Mouse (Mus musculus) right cerebral cortex, postnatal 36 days (tissue): Measurements from ENCODE around the gene Krtap14.

ENCODE experiments used
- DNase-seq, 2 experiments: peaks; one replicate each; pipeline ENCODE4 v3.0.0; 2022; ENCODE audit warnings: low spot score in 2 of 2, mixed read lengths in 1 of 2

The Krtap14 gene

DNA sequence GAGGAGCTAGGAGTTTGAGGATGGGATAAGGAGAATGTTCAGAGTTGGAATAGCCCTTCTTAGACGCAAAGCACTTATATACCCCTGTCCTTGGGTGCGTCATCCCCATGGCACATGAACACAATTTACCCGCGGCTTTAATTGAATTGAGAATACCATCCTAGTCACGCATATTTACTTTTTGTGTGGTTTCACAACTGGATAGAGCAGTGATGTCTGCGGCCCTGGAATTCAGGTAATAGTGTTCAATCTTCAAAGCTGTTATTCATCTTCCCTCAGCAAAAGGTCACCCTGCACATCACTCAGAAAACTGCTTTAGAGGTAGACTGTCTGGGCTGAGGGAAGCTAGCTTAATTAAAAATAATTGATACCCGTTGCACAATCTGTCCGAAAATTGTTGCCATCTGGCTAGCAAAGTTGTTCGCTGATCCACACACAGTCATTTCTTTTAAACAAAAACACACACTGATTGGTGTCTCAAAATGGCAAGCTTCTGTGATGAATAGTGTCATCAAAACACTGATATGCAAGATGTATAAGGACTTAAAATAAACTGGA, at the start of gene Krtap14:
TSS of gene Krtap14 (minus strand) at position 51 of the 558 bp plus-strand sequence.
- no peak for DNase-seq

DNA sequence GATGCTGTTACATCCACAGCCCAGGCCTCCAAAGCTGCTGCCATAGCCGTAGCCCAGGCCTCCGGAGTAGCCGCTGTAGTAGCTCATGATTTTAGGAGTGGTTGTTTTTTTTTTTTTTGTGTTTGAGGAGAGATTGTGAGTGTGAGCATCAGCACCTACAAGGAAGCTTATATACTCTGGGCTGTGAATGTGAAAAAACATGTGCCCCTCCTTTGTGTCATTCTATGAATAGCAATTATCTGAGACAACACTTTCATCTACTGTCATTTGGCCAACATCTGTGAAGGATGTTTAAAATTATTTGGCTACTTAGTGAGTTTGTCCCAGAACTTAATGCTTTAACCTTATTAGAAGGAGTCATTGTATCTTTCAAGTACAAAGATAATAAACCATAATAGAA, 48.2 kb upstream of the Krtap14 start, which contains the start of gene Krtap19-2:
TSS of gene Krtap19-2 (minus strand) at position 101 of the 400 bp plus-strand sequence.
- no peak for DNase-seq

DNA sequence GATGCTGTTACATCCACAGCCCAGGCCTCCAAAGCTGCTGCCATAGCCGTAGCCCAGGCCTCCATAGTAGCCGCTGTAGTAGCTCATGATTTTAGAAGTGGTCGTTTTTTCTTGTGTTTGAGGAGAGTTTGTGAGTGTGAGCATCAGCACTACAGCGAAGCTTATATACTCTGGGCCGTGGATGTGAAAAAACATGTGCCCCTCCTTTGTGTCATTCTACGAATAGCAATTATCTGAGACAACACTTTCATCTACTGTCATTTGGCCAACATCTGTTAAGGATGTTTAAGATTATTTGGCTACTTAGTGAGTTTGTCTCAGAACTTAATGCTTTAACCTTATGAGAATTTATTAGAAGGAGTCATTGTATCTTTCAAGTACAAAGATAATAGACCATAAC, 43.4 kb upstream of the Krtap14 start, which contains the start of gene Krtap19-1:
TSS of gene Krtap19-1 (minus strand) at position 101 of the 400 bp plus-strand sequence.
- DNase-seq, result no peak

DNA sequence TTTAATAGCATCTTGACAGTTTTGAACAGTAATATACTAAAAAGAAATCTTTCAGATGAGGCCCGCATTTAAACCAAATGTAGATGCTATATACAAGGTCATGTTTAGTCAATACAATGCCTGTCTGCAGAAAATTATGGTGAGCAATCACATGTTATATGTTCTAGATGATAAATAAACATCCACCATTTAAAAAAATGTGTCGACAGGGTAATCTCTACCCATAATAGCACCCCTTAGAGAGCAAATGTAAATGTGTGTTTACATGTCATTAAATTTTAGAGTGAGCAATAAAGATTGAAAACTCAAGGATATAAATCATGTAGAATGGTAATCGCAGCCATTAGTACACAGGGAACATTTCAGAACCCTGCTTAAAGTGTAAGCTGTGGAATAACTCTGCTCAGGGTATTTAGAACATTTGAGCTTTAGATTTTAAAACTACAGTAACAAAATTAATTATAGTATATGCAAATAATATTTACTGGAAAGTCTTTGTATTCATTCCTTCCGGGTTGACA, 39.0 kb upstream of the Krtap14 start:
- DNase-seq, result no peak

DNA sequence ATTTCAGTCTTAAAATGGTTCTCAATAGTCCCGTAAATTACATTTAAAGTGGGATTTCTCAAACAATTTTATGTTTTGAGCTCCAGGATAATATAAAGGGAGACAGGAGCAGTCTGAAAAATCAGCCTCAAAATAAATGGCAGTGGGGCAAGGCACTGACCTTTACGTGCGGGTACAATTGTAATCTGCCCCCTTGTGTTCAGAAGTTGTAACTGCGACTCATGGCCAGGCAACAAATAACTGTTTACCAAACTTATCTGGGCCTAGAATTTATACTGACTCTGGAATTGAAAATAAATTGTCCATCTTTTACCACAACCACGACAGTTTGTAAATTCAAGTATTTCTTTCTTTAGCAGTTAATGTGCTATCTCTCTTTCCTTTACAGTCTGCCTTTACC, 25.5 kb upstream of the Krtap14 start:
- no peak for DNase-seq

DNA sequence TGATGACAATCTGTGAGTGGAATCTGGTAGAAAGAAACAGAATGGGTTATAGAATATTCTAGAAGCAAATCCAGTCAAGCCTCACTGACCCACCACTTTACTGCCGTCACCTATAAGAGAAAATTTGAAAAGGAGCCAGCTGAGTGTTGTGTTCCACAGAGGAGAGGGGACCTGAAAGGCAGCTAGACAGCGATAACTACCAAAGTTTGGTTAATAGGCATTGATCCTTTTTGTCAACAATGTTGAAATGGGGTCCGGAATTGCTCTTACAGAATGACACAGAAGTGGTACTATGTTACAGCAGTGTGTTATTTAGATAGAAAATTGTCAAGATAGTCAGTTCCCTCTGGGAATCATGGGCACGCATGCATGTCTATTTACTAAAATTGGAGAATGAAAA, 22.6 kb upstream of the Krtap14 start:
- no peak for DNase-seq

DNA sequence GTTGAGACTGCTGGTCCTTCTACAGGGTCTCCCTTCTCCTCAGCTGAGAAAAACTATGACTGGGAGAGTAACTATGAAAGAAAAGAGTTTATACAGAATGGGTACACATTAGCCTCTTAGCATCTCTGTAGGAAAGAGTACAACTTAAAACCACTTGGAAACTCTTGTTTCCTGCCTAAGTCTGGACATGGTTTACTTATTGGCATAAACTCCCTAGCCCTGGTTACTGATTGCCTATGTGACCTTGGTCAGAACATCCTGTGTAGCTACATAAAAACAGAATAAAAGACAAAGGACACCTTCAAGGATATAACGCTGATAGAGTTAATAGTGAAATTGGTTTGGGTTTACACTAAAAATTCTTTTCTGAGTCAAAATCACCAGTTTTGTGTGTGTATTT, 21.4 kb upstream of the Krtap14 start:
- DNase-seq, result no peak

DNA sequence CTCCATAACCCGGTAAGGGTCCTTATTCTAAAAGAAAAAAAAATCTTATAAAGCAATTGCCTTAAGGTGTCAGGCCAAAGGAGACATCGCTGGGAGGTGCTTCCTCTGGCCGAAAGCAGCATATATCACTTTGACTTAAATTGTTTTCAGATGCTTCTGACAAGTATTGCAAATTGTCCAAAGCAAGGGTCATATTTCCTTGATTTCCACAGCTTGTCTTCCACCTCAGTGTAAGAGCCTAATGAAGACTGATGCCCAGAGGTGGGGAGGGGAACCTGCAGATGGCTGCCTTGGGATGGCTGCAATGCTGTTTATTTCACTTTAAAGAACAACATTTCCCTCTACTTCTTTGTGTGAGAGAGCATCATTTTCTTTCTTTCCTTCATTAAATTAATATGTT, 1.0 kb upstream of the Krtap14 start:
- no peak for DNase-seq

DNA sequence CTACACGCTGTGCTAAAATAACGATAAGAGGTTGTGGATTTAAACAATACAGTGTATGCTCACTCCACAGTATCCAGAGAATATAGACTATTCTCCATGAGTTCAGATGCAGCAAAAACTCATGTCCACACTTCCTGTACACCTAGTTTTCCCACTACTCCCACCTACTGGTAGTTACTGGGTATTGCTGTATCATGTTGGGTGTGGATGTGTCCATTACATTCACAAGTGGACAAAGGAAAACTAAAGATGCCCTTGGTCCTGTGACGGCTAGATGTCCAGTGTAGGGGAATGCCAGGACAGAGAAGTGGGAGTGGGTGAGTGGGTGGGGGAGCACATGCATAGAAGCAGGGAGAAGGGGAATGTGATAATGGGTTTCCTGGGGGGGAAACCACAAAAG, 2.2 kb downstream of the Krtap14 start:
- DNase-seq, result no peak

DNA sequence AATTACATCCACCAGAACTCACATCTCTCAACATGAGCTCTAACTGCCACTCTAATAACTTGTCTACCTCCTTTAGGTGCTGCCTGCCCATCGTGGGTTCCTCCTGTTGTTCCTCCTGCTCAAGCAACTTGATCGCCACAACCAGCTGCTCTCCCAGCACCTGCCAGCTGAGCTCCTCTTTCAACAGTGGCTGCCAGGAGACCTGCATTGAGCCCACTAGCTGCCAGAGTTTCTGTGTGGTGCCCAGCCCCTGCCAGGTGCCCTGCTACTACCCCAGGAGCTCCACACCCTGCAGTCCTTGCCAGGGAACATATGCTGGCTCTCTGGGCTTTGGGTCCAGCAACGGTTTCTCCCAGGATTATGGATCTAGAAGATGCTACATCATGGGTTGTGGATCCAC, 5.9 kb downstream of the Krtap14 start, which contains the start of gene Krtap15:
TSS of gene Krtap15 (plus strand) at position 150 of the 400 bp plus-strand sequence.
- no peak for DNase-seq

DNA sequence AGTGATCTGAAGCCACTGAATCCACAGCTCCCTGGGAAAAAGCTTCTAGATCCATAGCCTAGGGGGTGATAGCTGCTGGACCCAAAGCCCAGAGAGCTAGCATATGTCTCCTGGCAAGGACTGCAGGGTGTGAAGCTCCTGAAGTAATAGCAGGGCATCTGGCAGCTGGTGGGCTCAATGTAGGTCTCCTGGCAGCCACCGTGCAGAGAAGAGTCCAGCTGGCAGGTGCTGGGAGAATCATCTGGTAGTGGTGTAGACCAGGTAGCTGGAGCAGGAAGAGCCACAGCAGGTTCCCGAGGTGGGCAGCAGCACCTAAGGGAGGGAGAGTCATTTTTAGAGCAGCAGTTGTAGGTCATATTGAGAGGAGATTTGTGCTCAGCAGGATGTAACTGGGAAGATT, 14.1 kb downstream of the Krtap14 start, which contains the start of gene Gm20741:
TSS of gene Gm20741 (minus strand) at position 394 of the 400 bp plus-strand sequence.
- DNase-seq, result no peak

DNA sequence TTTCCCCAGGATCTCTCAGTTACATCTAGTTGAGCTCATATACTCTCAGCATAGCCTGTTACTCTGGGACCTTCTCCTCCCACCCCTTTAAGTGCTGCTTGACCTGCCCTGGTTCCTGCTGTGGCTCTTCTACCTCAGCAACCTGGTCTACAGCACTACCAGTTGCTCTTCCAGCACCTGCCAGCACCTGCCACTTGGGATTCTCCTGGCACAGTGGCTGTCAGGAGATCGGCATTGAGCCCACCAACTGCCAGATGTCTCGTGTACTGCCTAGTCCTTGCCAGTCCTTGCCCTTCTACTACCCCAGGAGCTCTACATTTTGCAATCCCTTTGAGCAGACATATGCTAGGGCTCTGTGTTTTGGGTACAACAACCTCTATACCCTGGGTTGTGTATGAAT, 39.2 kb downstream of the Krtap14 start:
- DNase-seq, result no peak

DNA sequence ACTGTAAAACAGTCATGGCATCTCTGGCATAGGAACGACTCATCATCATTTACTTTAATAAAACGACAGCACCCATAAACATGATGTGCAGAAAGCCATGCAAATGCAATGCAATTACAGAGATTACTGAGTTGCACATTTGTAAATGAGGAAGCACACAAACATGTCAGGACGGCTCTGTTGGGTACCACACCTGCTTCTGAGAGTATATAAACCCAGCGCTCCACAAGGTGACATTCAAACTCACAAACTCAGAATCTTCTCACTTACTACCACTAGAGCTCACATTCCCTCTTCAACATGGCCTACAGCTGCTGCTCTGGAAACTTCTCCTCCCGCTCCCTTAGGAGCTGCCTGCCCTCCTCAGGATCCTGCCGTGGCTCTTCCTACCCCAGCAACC, 48.3 kb downstream of the Krtap14 start, which contains the start of gene Gm5965:
TSS of gene Gm5965 (plus strand) at position 301 of the 400 bp plus-strand sequence.
- DNase-seq, result no peak

DNA sequence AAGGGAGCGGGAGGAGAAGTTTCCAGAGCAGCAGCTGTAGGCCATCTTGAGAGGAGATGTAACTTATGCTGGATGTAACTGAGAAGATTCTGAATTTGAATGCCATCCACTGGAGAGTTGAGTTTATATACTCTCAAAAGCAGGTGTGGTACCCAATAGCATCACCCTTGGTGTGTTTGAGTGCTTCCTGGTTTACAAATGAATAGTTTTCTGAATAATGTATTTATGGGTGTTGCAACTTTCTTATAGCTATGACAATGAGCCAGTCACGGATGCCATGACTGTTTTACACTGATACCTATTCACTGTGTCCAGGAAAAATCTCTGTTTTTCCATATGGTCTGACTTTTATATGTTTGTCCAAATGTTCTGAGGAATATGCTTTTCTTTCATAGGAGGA, 51.8 kb downstream of the Krtap14 start, which contains the start of gene 2310057N15Rik:
TSS of gene 2310057N15Rik (minus strand) at position 101 of the 400 bp plus-strand sequence.
- no peak for DNase-seq
